Mouse (Mus musculus) C2C12 (cell line): ENCODE measurements around the gene Adprh. TPM values are rescaled to one million over a fixed set of nuclear protein-coding genes. Genes with fewer than 3 reads are reported as not detected.

Experiments used
- H3K27me3 ChIP-seq: one replicate; pipeline ENCODE4 v1.6.1; 2011; ENCODE audit not compliant: control insufficient read depth, insufficient read depth, insufficient read length
- H3K36me3 ChIP-seq: one replicate; pipeline ENCODE4 v1.6.1; 2011; ENCODE audit not compliant: control insufficient read depth, insufficient read depth
- H3K4me3 ChIP-seq: one replicate; pipeline ENCODE4 v1.5.1; 2011; ENCODE audit warnings: mild to moderate bottlenecking, control low read depth; ENCODE audit not compliant: poor library complexity, insufficient read depth, severe bottlenecking
- H3K79me2 ChIP-seq: one replicate; pipeline ENCODE4 v1.6.1; 2011; ENCODE audit not compliant: control insufficient read depth, insufficient read depth
- H3K79me3 ChIP-seq: one replicate; pipeline ENCODE4 v1.6.1; 2011; ENCODE audit warnings: low read depth, control low read depth
- H3ac ChIP-seq: one replicate; pipeline ENCODE3; 2011; ENCODE audit warnings: low read depth; ENCODE audit not compliant: control insufficient read depth, insufficient read length
- CEBPB ChIP-seq: IDR thresholded peaks from one replicate; pipeline ENCODE4 v1.6.1; 2011; ENCODE audit warnings: low read depth, mild to moderate bottlenecking, control low read depth, moderate library complexity
- CTCF ChIP-seq: IDR thresholded peaks from one replicate; pipeline ENCODE4 v1.5.1; 2011; ENCODE audit not compliant: control insufficient read depth, insufficient read depth, insufficient read length
- FOSL1 ChIP-seq: IDR thresholded peaks from one replicate; pipeline ENCODE4 v1.8.0; 2011; ENCODE audit warnings: mild to moderate bottlenecking, low read length; ENCODE audit not compliant: poor library complexity, insufficient read depth, severe bottlenecking
- MAX ChIP-seq: IDR thresholded peaks from one replicate; pipeline ENCODE4 v1.6.1; 2011; ENCODE audit warnings: mild to moderate bottlenecking, control low read depth
- MYOD1 ChIP-seq: IDR thresholded peaks from one replicate; pipeline ENCODE4 v1.6.1; 2011; ENCODE audit warnings: low read depth; ENCODE audit not compliant: control insufficient read depth, insufficient read length
- MYOG ChIP-seq: IDR thresholded peaks from one replicate; pipeline ENCODE4 v1.6.1; 2011; ENCODE audit not compliant: control insufficient read depth, insufficient read length; ENCODE audit errors: extremely low read depth
- USF1 ChIP-seq: IDR thresholded peaks from one replicate; pipeline ENCODE4 v1.6.1; 2011; ENCODE audit warnings: low read depth, mild to moderate bottlenecking, control low read depth, moderate library complexity
- polyA plus RNA-seq: library from polyadenylated mRNA; unstranded; fragments of >200 nt; fragmentation: generic; extraction: Trizol; gene quantifications from one replicate; pipeline ENCODE4 v1.2.1, GENCODE M21; 2012; ENCODE audit warnings: missing spikeins

The Adprh gene
- polyA plus RNA-seq, 1 experiment = 52.2 TPM

GRCm38 (mm10) chr16:38395060-38395730 is 57.3 kb downstream of the Adprh start:
- Histone ChIP-seq H3K4me3 (no peak overlapping the region), H3K27me3 (no peaks in the 10 kb centered on the region), H3K79me2 (no peaks in the 10 kb centered on the region), H3K36me3 (no peaks in the 10 kb centered on the region), H3ac (no peak overlapping the region), H3K79me3 (no peaks in the 10 kb centered on the region)
- TF ChIP-seq CEBPB (no peak), MYOG (no peak), MYOD1 (no peak), CTCF (no peak), FOSL1 (no peak), MAX (no peak), USF1 (no peak)

GRCm38 (mm10) chr16:38394191-38394618 is 58.3 kb downstream of the Adprh start:
- Histone ChIP-seq H3K79me3 (no peaks in the 10 kb centered on the region), H3ac (no peak overlapping the region), H3K79me2 (no peaks in the 10 kb centered on the region), H3K36me3 (no peaks in the 10 kb centered on the region), H3K4me3 (no peak overlapping the region), H3K27me3 (no peaks in the 10 kb centered on the region)
- TF ChIP-seq USF1 (no peak), MAX (peak; percentile 62), CEBPB (peak; percentile 64), MYOD1 (peak; percentile 40), CTCF (no peak), FOSL1 (peak; percentile 59), MYOG (no peak)

Other genes with a start within 250 kb of the Adprh start
- not detected for gene Nr1i2, start 157.9 kb downstream of the Adprh start, polyA plus RNA-seq
- 0.61 TPM for gene Maats1, start 110.6 kb downstream of the Adprh start, polyA plus RNA-seq
- gene Cox17, start 105.7 kb downstream of the Adprh start, polyA plus RNA-seq = 404 TPM
- gene Gm21987, start 105.7 kb downstream of the Adprh start, polyA plus RNA-seq = not detected
- 0.30 TPM for gene Popdc2, start 90.5 kb downstream of the Adprh start, polyA plus RNA-seq
- gene Pla1a, start 19.6 kb downstream of the Adprh start, polyA plus RNA-seq = 3.0 TPM
- 8.7 TPM for gene Cd80, start 2.9 kb upstream of the Adprh start, polyA plus RNA-seq
- gene Timmdc1, start 70.0 kb upstream of the Adprh start, polyA plus RNA-seq = 29.5 TPM
- gene Poglut1, start 97.6 kb upstream of the Adprh start, polyA plus RNA-seq = 25.8 TPM
- 56.9 TPM for gene Tmem39a, start 106.0 kb upstream of the Adprh start, polyA plus RNA-seq